Mouse (Mus musculus) liver, embryonic 16.5 days (tissue): ENCODE measurements around the gene Slc47a2. TPM values are rescaled to one million over a fixed set of nuclear protein-coding genes. Genes with fewer than 3 reads are reported as not detected.

Experiments
- ATAC-seq: fragments of 200-750 bp; cut with Nextera tagmentation; 2 replicates; pipeline ENCODE4 v1.8.0; 2017; ENCODE audit warnings: low read depth, mild to moderate bottlenecking, moderate number of reproducible peaks, moderate library complexity
- H3K27ac ChIP-seq: fragments of 300-500 bp; sonication (generic); 2 replicates; pipeline ENCODE4 v1.5.1; 2014; ENCODE audit warnings: mild to moderate bottlenecking, low read length
- H3K27me3 ChIP-seq: fragments of 300-500 bp; sonication (generic); 2 replicates; pipeline ENCODE4 v1.6.1; 2014; ENCODE audit warnings: low read depth, low read length, mixed read lengths; ENCODE audit not compliant: control insufficient read depth, insufficient read depth
- H3K36me3 ChIP-seq: fragments of 300-500 bp; sonication (generic); 2 replicates; pipeline ENCODE4 v1.6.1; 2014; ENCODE audit warnings: mild to moderate bottlenecking; ENCODE audit not compliant: control insufficient read depth, insufficient read depth
- H3K4me1 ChIP-seq: fragments of 300-500 bp; sonication (generic); 2 replicates; pipeline ENCODE4 v1.6.1; 2014; ENCODE audit warnings: low read depth, low read length, mixed read lengths; ENCODE audit not compliant: control insufficient read depth
- H3K4me2 ChIP-seq: fragments of 300-500 bp; sonication (generic); 2 replicates; pipeline ENCODE4 v1.6.1; 2014; ENCODE audit warnings: low read depth, low read length, mixed read lengths
- H3K4me3 ChIP-seq: fragments of 300-500 bp; sonication (generic); 2 replicates; pipeline ENCODE4 v1.5.1; 2014; ENCODE audit warnings: low read depth, mild to moderate bottlenecking, low read length
- H3K9ac ChIP-seq: fragments of 300-500 bp; sonication (generic); 2 replicates; pipeline ENCODE4 v1.6.1; 2014; ENCODE audit warnings: low read depth, low read length
- H3K9me3 ChIP-seq: fragments of 300-500 bp; sonication (generic); replicated peaks from 2 replicates; pipeline ENCODE4 v1.6.1; 2016; ENCODE audit warnings: low read length; ENCODE audit not compliant: control insufficient read depth
- WGBS: fragments of 180-500 bp; shearing (Covaris S2); extraction: QIAGEN DNeasy Blood & Tissue Kit; methylation state at CpG from one replicate; pipeline ENCODE4 v1.1.7; 2014; ENCODE audit not compliant: insufficient replicate concordance; 5-methylcytosine and 5-hydroxymethylcytosine counted together
- polyA plus RNA-seq: library from polyadenylated mRNA; unstranded; fragments of >200 nt; fragmentation: Nextera tagmentation; extraction: Ambion mirVana; gene quantifications from 2 replicates; pipeline ENCODE4 v1.2.1, GENCODE M21; 2015

The Slc47a2 gene
- polyA plus RNA-seq, 1 experiment from 2014 or later, result 0.06 TPM

DNA sequence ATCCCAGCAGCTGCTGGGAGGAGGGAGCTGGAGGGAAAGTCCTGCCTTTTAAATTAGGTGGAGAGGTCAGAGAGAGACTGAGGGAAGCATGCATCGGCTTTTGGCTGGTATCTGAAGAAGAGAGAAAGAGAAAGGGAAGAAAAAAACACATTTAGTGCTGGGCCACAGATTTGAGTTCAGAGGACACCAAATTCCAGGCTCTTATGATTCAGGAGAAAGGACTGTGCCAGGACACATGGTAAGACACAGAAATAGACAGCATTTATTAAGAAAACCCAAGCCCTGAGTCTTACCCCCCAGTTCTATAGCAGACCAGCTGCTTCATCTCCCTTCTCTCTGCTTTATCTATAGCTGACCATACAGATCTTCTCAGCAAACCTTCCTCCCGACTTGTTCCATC, 64.7 kb downstream of the Slc47a2 start:
- Histone ChIP-seq H3K4me2 (no peak overlapping the region), H3K9ac (no peak overlapping the region), H3K9me3 (no peaks in the 10 kb centered on the region), H3K4me3 (no peak overlapping the region), H3K27ac (no peak overlapping the region), H3K36me3 (no peaks in the 10 kb centered on the region), H3K4me1 (peaks cover 3% of the 10 kb centered on the region; the same call in 1 of the 2 replicates), H3K27me3 (no peaks in the 10 kb centered on the region)
- 45% methylated on average over 2 of the region's 2 CpGs for WGBS
- no peak for ATAC-seq

DNA sequence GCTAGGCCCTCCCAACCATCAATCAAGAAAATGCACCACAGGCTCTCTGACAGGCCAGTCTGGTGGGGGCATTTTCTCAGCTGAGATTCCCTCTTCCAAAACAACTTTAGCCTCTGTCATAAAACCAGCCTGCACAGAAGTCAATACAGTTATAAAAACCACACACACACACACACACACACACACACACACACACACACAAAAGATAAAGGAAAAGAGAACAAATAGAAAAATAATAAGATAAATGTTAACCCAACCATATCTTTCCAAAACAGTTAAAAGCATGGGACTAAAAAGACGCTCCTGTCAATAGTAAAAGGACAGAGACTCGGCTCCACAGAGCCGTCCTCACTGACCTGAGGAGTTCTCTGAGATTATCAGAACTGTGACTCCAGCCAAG, 66.2 kb downstream of the Slc47a2 start:
- no peak overlapping the region for H3K4me2 ChIP-seq
- H3K36me3 ChIP-seq, result no peaks in the 10 kb centered on the region
- H3K27me3 ChIP-seq, result no peaks in the 10 kb centered on the region
- H3K4me1 ChIP-seq, result peaks cover 3% of the 10 kb centered on the region; the same call in 1 of the 2 replicates
- no peak overlapping the region for H3K27ac ChIP-seq
- no peaks in the 10 kb centered on the region for H3K9me3 ChIP-seq
- 28% methylated on average over 3 of the region's 3 CpGs for WGBS
- ATAC-seq, result no peak
- no peak overlapping the region for H3K4me3 ChIP-seq
- no peak overlapping the region for H3K9ac ChIP-seq

DNA sequence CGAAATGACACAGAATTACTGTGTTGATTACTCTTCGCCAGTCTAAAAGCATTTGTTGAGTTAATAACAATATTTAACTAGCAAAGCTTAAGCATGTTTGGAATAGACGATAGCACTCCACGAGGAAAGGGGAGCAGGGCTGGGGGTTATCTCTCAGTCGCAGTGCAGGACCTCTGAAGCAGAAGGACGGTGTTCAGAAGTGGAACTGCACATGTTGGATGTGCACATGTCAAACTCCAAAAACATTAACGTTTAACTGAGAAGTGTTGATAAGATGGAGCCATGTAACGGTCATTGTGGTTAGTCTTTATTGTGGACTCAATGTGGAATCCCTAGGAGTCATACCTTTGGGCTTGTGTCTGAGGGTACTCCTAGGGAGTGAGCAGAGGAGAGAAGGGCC, 67.6 kb downstream of the Slc47a2 start:
- H3K36me3 ChIP-seq, result no peaks in the 10 kb centered on the region
- peak; percentile 55 for ATAC-seq
- H3K9me3 ChIP-seq, result no peaks in the 10 kb centered on the region
- no peak overlapping the region for H3K9ac ChIP-seq
- no peaks in the 10 kb centered on the region for H3K27me3 ChIP-seq
- 18% methylated on average over 8 of the region's 8 CpGs for WGBS
- H3K4me1 ChIP-seq, result peaks cover 3% of the 10 kb centered on the region; the same call in 1 of the 2 replicates
- no peak overlapping the region for H3K4me3 ChIP-seq
- H3K27ac ChIP-seq, result no peak overlapping the region
- H3K4me2 ChIP-seq, result no peak overlapping the region

DNA sequence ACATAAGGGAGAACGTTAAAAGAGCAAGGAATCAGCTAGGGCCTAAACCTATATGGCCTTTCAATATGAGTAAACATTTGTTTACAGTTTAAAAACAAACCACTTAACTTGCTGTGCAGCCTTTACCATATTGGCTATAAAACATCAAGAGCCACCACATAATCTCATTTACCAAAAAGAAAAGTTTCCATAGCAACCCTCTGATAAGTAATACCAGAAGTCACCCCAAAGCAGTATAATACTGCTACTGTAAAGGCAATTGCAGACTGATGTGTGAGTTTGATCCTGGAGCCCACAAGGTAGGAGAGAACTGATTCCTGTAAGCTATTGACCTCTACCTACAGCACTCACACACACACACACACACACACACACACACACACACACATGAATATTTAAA, 68.2 kb downstream of the Slc47a2 start:
- Histone ChIP-seq H3K9me3 (no peaks in the 10 kb centered on the region), H3K4me3 (no peak overlapping the region), H3K36me3 (no peaks in the 10 kb centered on the region), H3K4me2 (no peak overlapping the region), H3K27me3 (no peaks in the 10 kb centered on the region), H3K9ac (no peak overlapping the region), H3K27ac (no peak overlapping the region), H3K4me1 (peaks cover 7% of the 10 kb centered on the region)
- ATAC-seq, result peak; percentile 9; the same call in 1 of the 2 replicates
- 48% methylated on average over 1 of the region's 1 CpGs for WGBS

DNA sequence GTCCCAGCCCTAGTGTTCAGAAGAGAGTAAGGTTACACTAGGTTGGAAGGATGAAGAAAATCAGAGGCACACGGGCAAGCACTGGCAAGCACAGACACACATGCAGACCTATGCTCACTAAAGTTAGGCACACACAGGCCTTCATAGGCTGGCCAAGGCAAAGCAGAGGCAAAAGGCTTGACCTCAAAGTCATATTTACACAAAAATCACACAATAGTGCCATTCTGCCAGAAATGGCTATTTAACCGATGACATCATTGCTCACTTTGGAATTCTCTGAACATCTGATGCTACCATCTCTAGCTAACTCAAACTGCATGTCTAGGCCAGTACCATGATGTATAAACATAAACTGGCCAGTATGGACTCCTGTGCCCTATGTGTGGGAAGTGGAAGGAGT, 68.7 kb downstream of the Slc47a2 start:
- Histone ChIP-seq H3K4me3 (no peak overlapping the region), H3K27ac (no peak overlapping the region), H3K27me3 (no peaks in the 10 kb centered on the region), H3K36me3 (no peaks in the 10 kb centered on the region), H3K9me3 (no peaks in the 10 kb centered on the region), H3K9ac (no peak overlapping the region), H3K4me2 (no peak overlapping the region), H3K4me1 (peaks cover 7% of the 10 kb centered on the region)
- ATAC-seq, result no peak
- WGBS, result 76% methylated on average over 2 of the region's 2 CpGs

DNA sequence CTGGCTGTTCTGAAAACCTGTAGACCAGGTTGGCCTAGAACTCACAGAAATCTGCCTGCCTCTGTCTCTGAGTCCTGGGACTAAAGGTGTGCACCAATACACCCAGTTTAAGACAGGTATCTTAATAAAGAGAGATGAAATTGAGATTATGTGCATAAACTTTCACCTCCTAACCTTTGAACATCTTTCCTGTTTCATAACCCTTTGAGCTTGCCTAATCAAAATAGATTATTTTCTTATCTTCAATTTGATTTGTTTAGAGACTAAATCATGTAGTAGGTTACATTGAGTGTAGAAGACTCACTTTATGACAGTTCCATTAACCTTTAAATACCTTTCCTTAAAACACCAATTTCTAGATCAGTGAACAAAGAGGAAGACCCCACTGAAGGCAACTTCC, 71.0 kb downstream of the Slc47a2 start:
- Histone ChIP-seq H3K4me2 (no peak overlapping the region), H3K9ac (no peak overlapping the region), H3K9me3 (no peaks in the 10 kb centered on the region), H3K27ac (no peak overlapping the region), H3K36me3 (no peaks in the 10 kb centered on the region), H3K27me3 (no peaks in the 10 kb centered on the region), H3K4me3 (no peak overlapping the region), H3K4me1 (peaks cover 19% of the 10 kb centered on the region)
- no peak for ATAC-seq

DNA sequence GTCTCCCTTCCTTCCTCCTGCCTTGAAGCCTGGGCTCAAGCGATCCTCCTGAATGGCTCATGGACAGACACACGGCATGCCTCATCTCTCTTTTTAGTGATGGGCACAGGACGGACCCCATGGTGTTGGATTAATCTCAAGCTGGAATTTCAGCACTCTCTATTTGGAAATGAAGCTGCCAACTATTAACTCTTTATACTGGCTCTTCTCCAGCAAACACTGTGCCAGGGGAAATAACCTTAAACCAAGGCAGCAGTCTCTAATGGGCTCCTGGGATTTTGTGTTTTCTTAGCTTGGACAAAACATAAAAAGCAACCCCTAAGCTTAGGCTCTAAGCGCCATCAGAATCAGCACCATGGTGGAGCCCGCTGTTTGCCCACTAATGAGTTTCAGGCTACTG, 72.3 kb downstream of the Slc47a2 start:
- ATAC-seq, result no peak
- Histone ChIP-seq H3K4me1 (peaks cover 19% of the 10 kb centered on the region), H3K4me3 (no peak overlapping the region), H3K36me3 (no peaks in the 10 kb centered on the region), H3K4me2 (no peak overlapping the region), H3K9ac (no peak overlapping the region), H3K9me3 (no peaks in the 10 kb centered on the region), H3K27ac (no peak overlapping the region), H3K27me3 (no peaks in the 10 kb centered on the region)
- WGBS, result 71% methylated on average over 5 of the region's 5 CpGs

DNA sequence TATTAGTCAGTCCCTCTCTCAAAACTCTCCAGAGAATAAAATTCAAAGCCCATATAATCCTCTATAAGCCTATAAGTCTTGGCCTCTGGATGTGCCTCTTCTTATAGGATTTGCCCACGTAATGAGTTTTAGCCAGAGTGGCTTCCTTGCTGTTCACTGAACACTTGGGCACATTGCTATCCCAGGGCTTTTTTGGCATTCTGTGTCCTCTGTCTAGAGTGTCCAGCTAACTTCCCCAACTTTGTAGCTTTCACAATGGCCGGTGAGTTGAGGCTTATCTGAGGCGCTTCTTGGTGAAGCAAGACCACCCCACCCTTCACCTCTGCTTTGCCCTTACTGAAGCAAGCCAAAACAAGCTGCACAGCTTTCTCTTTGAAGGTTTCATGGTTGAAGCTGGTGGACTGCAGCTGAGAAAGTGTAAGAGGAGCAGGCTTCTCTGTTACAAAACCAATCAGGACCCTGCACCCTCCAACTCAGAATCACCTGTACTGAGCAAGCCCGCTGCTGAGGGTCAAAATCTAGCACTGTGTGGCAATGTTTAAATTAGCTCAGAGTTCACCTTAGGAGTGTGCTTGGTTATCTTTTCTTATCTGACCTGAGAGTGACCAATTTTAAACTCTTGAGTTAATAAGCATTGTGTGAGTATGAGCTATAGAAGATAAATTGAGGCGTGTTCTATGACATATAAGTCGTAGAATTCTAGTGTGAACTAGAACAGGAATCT, 73.9 kb downstream of the Slc47a2 start:
- Histone ChIP-seq H3K36me3 (no peaks in the 10 kb centered on the region), H3K9me3 (no peaks in the 10 kb centered on the region), H3K27me3 (no peaks in the 10 kb centered on the region), H3K4me1 (peaks cover 16% of the 10 kb centered on the region), H3K27ac (peak overlapping the region; percentile 81), H3K9ac (no peak overlapping the region), H3K4me2 (peak overlapping the region; percentile 4), H3K4me3 (no peak overlapping the region)
- 56% methylated on average over 6 of the region's 6 CpGs for WGBS
- ATAC-seq, result peak; percentile 46

DNA sequence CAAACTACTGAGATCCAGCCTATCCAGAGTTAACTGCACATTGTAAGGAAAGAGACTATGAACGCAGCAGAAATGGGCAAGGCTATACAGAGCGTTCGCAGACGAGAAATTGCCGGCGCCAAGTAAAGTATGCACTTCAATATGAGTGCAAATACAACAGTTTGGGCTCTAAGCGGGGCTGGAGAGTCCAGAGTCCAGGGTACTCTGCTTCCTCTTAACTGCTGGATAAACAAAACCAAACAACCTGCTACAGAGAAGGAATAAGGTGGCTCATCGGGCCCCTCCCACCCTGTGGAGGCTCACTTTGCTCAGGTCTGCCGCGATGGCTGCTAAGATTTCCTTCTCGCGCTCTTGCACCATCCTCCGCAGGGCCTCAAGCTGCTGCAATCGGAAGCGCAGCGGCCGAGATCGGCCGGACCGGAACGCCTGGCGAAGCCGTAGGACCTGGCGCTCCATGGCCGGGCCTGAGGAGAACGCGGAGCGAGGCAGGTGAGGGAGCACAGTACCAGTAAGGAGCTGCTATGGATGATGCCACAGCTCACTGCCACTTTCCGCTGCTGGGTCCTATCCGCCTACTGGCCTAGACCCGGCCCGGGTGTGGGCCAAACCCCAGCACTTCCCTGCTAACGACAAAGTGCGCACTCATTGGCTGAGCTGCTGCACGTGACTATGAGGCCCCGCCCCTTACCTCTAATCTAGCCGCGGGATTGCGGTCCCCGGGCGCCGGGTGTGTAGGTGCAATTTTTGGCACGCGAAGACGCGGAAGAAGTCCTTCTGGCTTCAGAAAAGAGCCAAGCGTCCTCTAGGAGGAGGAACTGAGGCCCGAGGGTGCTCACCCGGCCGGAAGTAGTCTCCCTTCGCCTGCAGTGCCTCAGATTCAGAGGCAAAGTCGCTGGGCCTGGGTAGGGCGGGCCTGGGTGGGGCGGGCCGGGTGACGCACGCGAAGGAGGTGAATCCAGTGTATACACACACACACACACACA, 75.8 kb downstream of the Slc47a2 start, which contains the start of gene Aldh3a2:
Aldh3a2 (minus strand) TSS at position 914 of the 983 bp plus-strand sequence.
- Histone ChIP-seq H3K4me1 (peaks cover 16% of the 10 kb centered on the region), H3K9me3 (no peaks in the 10 kb centered on the region), H3K4me3 (peak within 1 kb of the TSS; percentile 88), H3K36me3 (peaks cover 8% of the 10 kb centered on the region; the same call in 1 of the 2 replicates), H3K27ac (peak within 1 kb of the TSS; percentile 95), H3K27me3 (no peaks in the 10 kb centered on the region), H3K9ac (peak within 1 kb of the TSS; percentile 86), H3K4me2 (peak within 1 kb of the TSS; percentile 96)
- WGBS, result under 1% methylated on average over 58 of the region's 58 CpGs
- peak; percentile 93 for ATAC-seq
